Mouse (Mus musculus): ENCODE results near the gene Kat6b. TPM values are rescaled to one million over a fixed set of nuclear protein-coding genes. Genes with fewer than 3 reads are reported as not detected.

Kat6b gene
- polyA plus RNA-seq, 1 experiment = 8.7 TPM

DNA sequence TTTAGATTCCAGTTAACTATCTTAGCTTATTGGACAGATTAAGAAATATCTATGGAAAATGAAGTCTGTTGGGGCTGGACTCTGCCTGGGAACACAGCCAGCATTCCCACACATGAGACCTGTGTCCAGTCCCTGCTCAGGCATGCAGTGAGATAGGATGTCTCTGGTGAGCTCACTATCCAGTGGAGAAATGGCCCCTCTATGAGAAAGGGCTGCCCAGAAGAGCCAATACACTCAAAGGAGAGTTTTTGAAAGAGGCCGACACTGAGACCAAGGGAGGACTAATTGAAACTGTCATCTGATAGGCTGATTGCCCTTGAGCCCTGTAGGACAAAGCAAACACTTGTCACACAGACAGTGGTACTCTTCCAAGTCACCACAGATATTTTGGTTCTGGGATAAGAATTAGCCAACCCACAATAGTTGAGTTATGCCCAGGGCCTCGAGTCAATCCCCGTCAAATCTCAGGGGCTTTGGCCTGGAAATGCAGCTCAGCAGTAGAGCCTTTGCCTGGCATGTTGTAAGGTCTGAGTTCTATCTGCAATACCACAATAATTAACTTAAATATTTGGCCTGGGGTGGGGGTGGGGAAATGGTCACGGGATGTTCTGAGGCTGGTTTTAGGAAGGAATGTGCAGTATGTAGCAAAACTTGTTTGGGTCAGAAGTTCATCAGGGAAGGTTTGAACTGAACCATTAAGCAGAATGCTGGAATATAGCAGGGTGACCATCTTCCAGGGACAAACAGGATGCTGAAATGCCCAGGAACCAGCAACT lies 239.4 kb downstream of the Kat6b start:
- Histone ChIP-seq H3K4me3 (ENCODE audit: insufficient read depth, low read depth, low read length) (no peak overlapping the region), H3K27ac (replicated peaks; ENCODE audit: low read depth, low read length) (no peak overlapping the region), H3K4me1 (ENCODE audit: control insufficient read depth, insufficient read depth, insufficient read length, low read length) (no peaks in the 10 kb centered on the region)

Other genes with a start within 250 kb of the Kat6b start
- gene Dupd1, start 233.1 kb downstream of the Kat6b start, polyA plus RNA-seq (2012; ENCODE audit: insufficient read depth, insufficient read length, missing spikeins) = not detected in 2 replicates

Data from brown adipose tissue, adult 24 weeks (tissue).